Mouse (Mus musculus) spleen, postnatal 14 days (tissue): ENCODE results near the gene Yod1.

ENCODE experiments used
- DNase-seq, 2 experiments: peaks; one replicate each; pipeline ENCODE4 v3.0.0; 2021 to 2022; ENCODE audit warnings: low spot score in 2 of 2

Gene Yod1

DNA sequence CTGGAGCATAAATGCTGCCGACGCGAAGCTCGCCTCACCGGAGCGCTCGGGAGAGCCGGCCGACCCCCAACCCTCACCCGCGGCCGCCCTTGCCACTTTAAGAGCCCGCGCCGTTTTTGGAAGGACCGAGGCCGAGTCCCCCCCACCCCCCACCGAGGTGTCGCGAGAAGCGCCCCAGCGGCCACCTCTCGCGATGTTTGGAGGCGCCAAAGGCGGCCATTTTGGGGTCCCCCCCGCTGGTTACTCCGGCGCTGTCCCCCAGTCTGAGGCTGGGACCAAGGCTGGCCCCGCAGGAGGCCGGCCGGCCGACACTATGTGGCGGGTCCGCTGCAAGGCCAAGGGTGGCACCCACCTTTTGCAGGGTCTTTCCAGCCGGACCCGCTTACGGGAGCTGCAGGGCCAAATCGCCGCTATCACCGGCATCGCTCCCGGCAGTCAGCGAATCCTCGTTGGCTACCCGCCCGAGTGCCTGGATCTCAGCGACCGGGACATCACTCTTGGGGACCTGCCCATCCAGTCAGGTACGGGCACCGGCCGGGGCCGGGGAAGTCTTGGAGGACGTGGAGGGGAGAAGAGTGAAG, at the start of gene Yod1:
TSS of gene Yod1 (plus strand) at position 37 of the 581 bp plus-strand sequence.
- DNase-seq: peak; percentile 79 to 89

DNA sequence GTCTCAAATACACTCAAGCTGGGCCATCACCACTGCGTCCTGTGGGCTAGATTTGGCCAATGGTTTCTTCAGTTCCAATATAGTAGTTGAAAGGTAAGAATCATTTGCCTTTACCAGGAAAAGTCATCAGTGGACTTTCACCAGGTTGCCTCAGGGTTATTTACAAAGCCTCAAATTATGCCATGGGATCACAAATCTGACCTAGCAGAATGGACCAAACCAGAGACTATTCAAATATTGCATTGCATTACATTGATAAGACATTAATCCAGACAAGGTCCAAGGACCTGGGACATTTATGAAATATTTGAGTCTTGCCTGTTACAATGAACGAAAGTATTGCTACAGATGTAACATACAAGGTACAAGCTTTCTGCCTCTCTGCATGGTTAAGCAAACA, 38.6 kb upstream of the Yod1 start:
- no peak for DNase-seq

DNA sequence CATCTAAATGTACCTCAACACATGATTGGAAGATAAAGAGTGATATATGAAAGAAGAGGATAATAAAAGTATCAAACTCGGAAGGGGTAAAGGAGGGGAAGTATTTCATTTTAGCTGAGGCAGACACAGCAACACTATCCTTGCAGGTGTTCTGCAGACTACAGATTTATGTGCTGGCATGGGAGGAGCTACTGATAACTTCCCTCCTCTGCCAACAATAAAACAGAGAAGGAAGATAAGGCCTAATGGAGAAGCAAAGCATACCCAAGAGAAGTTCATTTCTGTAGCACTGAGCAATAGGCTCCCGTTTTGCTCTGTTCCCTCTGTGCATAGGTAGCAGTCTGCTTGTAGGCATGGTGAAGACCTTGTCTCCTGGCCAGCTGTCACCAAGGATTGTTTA, 36.1 kb upstream of the Yod1 start:
- no peak for DNase-seq

DNA sequence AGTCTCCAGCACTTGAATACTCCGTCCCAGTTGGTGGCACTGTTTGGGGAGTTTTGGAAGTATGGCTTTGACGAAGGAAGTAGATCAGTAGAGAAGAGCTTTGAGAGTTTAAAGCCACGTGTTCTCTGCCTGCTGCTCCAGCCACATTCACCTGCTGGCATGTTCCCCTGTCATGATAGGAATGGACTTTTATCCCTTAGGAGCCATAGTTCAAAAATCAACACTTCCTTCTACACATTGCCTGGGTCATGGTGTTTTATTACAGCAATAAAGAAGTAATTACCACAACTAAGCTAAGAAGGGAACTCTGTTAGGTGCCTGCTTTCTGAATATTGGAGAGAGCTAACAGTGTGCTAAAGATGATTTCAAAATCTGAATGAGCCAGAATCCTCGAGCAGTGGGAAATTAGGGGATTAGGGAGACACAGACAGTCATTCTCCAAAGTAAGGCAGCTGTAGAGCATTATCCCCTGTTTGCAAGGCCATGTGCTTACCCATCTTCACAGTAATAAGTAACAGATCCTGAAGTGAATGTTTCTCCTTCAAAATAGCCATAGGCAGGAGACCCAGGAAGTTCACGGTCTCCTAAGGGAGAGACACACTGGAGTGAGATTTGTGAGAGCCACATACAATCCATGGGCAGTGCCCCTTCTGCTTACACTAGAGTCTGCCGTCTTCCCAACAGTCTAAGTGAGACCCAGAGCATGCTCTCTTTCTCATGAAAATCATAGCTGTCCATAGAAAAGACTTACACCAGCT, 35.3 kb upstream of the Yod1 start:
- DNase-seq: no peak

DNA sequence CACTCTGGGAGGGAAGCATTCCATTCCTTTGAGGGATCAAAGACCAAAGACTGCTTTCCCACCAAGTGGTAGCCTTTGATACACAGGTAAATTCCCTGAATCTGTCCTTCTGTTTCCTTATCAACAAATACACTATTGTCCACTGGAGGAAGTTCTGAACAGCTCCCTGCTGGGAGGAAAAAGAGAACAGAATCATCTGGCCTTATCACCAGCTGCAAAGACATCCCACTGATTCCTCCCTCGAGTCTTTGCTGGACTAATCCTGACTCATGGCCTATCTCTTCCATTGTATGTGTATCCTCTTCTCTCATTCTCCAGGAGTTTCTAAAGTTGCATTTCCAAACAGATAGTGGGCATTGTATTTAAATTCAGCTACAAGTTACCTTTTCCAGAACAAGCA, 33.2 kb upstream of the Yod1 start:
- DNase-seq: no peak

DNA sequence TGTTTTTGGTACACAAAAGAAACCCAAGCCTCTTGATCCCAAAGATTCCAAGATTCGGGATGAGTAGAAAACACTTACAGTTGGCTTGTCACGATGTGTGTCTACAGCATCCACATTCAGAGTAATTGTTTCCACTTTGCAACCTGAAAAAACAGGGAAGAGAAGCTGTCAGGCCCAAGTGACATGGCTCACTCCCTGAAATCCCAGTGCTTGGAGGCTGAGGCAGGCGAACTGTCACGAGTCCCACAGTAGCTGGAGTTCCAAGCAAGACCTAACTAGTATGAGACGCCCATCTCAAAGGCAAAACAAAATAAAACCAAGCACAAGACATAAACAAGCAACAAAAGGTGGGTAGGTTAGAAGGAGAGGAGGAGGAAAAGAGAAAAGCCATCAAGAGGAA, 18.5 kb upstream of the Yod1 start:
- no peak for DNase-seq

DNA sequence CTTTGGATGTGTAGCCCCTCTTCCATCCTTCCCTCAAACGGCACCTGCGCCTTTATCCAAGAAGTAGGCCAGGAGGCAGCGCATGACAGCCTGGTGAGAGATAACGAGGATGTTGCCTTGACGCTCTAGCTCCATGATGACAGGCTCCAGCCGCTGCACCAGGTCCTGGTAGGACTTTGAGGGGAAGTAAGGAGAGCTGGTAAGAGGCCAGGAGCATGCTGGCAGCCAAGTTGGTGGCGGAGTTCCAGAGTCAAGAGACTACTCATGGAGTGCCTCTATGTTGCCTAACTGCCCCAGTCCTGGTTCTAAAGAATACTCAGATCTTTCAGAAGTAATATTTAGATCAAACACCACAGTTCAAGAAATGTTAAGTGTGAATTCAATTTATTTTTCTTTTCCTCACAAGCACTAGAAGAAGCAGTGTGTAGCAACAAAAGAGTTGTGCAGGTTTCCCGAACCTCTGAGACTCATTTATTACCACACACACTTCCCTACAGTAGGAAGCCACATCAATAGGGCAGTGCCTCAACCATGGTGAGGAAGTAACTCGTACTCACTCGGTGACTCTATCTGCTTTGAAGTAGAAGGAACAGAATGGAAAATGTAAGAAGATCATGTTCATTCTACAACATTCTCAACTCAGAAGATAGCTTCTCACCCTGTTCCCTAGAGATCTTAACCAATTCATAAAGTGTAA, 17.0 kb upstream of the Yod1 start:
- no peak for DNase-seq

DNA sequence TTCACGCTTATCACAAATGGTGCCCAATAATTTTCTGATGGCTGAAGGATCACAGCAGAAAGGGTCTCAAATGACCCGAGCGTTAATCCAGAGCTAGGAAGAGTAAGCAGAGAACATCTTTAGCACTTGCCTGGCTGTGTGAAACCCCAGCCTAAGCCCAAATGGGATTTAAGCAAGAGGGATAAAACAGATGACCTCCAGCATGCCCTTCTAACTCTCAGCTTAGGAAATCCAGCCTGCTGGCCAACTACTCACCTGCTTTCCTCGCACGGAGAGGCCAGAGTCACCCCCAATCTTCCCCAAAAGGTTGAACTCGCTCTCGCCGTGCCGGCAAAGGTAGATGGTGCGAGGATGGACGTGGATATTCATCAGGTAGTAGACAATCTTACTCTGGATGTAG, 15.2 kb upstream of the Yod1 start:
- DNase-seq: no peak

DNA sequence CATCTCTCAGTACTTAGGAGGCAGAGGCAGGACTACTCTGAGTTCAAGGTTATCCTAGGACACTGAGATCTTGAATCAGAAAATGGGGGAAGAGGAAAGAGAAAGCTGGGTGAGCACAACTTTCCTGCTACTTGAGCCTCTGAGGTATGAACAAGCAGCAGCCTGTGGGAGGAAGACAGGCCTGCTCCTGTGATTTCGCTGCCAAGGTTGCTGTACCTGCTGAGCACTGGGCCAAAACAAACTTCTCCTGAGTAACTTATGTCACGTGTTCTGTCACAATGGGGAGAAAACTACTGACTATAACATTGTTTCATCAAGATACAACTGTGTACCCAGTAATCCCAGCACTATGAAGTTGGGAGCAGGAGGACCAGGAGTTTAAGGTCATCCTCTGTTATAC, 13.5 kb upstream of the Yod1 start:
- DNase-seq: no peak

DNA sequence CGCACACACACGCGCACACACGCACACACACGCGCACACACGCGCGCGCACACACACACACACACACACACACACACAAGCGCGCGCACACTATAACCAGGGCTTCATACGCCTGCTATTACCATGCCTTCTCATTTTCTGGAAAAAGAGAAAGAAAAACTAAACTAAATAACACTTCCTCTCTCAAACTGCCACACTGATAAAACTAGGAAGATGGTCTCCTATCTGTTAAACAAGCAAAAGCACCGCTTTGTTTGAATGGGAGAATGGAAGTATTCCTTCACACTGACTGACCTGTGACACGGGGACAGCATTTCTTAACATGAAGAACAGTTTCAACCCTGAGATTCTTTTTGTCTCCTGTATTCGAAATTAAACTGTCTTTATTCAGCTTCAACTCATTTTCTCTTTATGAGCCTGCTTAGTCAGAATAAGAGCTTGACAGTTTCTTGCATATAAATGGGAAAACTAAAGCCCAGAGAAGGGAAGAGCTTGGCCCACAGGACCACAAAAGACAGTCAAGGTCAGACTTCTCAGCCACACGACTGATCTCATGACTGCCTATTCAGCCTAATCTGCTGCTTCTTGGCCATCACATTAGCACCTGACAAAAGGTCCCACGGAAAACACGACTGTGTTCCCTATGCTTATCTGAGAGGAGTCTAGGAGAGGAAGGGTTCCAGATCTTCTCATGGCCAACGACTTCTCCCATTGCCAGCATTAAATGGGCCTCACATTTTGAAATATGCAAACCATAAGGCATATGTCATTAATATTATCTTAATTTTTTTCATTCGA, 6.6 kb upstream of the Yod1 start:
- no peak for DNase-seq

DNA sequence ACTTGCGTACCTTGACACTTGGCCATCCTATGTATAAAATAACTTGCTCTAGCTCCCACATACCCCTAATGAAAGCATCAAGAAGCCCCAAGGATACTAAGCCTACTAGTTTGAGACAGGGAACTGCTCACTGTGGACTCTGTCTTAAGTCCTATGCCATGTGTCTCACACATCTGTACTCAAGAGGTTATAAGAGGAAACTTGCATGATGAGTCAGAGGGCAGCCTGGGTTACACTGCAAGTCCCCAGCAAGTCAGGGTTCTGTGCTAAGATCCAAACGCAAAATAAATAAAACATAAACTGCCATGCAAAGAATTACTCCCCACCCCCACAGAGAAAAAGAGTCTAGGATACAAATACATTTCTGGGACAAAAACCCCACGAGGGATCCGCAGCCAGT, 3.1 kb upstream of the Yod1 start:
- no peak for DNase-seq

DNA sequence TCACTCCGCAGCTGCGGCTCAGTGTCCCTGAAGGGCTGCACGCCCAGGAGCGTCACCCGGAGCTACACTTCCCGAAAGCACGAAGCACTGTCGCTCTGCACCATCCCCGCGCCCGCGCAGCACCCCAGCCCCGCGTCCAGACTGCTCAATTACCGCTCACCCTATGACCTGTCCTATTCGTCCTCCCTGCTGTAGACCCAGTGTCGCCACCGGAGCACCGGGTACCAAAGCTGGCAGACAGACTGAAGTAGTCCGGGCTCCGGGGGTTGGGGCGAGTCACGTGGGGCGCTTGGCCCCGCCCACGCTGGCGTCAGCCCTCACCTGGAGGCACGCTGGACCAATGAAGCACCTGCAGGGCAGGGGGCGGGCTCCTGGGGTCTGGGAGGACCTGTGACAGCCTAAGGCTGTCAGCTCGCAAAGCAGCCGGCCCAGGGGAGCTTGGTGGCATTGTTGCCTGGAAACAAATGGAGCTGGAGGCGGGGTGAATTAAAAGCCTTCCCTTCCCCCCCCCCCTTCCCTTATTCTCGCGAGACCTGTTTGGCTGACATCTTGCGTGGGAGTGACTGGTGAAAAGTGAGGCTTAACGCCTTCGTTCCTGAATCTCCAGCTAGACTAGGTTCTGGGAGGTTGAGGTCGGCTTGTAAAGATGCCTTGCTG, 1.4 kb upstream of the Yod1 start, which contains the start of gene Gm29427:
TSS of gene Gm29427 (minus strand) at position 239 of the 657 bp plus-strand sequence.
- DNase-seq: peak; percentile 88

DNA sequence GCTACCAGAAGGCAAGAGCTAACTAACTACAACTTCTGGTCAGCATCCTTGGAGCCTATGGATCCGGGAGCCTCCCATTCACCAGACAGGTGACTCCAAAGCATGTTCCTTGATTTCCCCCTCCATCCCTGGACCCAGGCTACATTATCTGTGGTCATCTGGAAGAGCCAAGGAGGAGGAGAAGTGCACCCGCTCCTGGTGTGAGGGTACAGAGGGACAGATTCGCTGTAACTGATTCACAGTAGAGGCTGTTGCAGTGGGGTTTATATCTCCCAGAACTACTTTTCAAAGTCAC, 962 bp upstream of the Yod1 start:
- DNase-seq: no peak

DNA sequence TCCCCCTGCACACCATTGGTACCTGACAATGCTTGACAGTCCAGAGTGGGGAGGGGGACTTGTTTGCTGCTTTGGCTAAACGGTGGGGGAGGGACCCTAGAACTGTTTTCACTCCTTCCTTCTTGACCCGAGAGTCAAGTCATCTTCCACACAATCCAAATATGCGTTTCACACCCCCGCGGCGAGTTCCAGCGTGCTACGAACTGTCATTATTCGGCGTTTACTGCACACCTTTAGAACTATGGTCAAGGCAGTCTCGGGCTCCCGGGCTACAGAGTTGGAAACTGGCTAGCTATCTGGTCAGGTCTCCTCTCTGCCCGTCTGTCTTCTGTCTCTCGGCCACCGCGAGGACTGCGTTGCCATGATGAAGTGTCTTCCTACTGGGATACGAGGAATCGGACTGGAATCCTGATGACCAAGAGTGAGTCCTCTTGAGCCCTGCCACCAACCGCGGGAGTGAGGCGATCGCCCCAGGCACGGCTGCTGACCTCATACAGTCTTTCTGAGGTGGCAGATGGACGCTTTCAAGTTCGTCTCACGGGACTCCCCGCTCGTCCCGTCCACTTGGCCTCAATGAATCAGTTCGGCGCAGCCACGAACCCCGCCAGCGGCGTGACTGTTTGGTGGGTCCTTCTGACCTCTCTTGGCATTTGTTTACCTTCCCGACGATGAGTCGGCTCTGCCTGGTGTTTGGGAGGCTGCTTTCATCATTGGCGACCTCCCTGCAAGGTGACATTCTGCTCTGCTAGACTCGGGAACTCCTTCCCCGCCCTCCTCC, 425 bp upstream of the Yod1 start:
- DNase-seq: peak in 1 of 2 experiments; percentile 30

DNA sequence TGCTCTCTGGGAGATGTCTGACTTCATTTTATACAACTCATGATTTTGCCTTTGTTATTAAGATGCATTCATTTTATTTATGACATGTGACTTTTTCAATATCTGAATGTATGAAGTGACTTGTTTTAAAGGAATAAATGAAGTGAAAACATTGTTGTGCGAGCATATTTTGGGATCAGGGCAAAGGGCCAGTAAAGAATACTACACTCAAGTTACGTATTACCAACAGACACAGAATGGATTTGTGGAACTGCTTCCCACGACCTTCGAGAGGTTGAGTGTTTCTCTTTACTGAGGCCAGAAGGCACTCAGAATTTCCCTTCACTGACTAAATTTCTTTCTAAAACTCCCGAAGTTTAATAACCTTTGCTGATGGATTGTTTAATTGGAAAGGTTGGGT, 7.1 kb downstream of the Yod1 start:
- no peak for DNase-seq

DNA sequence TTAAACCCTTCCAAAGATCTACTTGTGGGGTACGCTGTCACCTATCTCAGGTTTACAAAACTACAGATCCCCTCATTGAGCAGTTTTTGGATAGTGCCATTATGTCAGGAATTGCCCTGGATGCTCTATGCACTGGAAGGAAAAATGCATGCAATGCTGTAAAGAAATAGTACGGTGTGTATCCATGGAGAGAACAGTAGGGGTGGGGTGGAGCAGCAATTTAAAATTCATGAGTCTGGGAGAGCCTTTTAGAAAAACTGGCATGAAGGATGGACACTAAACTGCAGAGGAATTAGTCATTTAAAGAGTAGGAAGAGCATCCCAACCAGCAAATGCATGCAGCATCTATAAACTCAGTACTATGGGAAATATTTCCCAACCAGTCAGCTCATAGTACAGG, 9.3 kb downstream of the Yod1 start:
- no peak for DNase-seq

DNA sequence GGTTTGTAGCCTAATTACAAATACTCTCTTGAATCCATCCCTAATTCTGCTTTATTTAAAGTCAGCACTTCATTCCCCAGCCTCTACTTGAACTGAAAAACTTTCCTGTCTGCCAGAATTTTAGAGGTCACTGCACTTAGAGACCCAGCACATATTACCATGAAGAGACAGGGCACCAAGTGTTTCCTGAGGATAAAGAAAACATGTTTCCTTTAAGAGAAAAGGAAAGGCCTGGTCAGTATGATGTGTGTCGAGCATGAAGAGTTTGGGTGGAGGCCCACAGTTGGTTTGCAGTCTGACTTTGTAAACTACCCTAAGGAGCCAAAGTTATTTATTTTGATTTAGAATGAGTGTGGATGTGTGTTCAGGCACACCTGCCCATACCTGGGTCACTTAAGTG, 10.9 kb downstream of the Yod1 start:
- no peak for DNase-seq

DNA sequence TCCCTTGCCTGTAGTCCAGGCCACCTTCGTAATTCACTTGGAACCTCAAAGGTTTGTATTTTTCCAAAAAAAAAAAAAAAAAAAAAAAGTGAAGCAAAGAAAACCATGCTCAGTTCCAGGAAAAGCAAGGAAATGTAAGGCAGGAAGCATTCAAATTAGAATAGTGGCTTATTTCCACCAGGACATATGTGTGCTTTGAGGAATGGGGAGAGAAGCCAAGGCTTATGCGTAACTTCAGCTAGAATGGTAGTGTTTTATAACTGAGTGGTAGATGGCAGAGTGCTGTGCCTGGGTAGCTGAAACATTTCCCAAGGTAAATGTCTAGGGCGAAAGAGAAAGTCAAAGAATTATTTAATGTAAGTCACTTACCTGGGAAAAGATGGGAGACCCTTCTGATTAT, 11.6 kb downstream of the Yod1 start:
- no peak for DNase-seq

DNA sequence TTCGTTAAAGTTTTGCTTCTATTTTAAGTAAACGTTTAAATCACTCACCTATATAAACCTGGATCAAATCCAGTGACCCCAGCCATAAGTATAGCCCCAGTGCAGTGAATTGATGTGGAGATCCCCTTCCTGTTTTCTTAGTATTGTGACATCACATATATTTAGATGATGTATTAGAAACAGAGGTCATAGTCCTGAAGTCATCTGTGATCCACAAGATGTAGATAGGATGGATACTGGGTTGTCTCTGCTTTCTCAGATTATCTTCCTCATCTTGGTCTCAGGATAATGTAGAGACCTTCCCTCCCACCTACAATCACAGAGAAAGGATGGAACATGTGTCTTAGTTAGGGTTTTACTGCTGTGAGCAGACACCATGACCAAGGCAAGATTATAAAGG, 12.0 kb downstream of the Yod1 start, which contains the start of gene Pfkfb2:
TSS of gene Pfkfb2 (minus strand) at position 101 of the 400 bp plus-strand sequence.
- DNase-seq: no peak

DNA sequence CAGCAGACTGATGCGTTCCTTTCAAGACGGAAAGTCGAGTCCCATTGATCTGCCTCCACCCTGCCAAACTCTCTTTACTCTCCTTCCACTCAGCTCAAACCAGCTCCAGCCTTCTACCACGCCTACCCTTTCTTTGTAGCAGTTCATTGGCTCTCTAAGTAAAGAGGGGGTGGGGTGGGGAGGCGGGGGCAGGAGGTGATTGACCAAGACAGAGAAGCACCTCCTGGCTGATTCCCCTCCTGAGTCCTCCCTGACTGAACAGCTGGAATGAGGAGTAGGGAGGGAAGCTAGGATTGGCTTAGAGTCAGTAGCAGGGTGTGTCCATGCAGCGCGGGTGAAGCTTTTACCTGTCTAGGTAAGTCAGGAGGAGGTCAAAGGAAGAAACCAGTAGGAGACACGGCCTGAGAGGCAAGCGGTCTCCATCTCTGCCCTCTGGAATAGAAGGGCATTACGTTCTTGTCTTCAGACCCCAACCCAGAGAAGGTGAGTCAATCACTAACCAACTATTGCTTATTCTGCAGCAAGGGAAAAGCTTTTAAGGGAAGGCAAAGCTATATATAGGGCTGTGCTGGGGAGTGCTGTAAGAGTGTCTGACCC, 14.7 kb downstream of the Yod1 start, which contains the start of gene AA986860:
TSS of gene AA986860 (plus strand) at position 236 of the 597 bp plus-strand sequence.
- DNase-seq: no peak
